Mouse (Mus musculus) retina, adult 2 months (tissue): Measurements from ENCODE around the gene Mfap5.
A peak's percentile ranks its signal among the peaks of the same experiment; 100 is the strongest.
"Not testable (repeated sequence)": the region's sequence is repeated elsewhere in the genome, so short reads cannot be mapped to it uniquely, and the experiment has no call there.

ENCODE experiments used
- DNase-seq: peaks from one replicate; pipeline ENCODE4 v3.0.0-alpha.2; 2012; ENCODE audit warnings: low read depth, low spot score

Gene Mfap5

DNA sequence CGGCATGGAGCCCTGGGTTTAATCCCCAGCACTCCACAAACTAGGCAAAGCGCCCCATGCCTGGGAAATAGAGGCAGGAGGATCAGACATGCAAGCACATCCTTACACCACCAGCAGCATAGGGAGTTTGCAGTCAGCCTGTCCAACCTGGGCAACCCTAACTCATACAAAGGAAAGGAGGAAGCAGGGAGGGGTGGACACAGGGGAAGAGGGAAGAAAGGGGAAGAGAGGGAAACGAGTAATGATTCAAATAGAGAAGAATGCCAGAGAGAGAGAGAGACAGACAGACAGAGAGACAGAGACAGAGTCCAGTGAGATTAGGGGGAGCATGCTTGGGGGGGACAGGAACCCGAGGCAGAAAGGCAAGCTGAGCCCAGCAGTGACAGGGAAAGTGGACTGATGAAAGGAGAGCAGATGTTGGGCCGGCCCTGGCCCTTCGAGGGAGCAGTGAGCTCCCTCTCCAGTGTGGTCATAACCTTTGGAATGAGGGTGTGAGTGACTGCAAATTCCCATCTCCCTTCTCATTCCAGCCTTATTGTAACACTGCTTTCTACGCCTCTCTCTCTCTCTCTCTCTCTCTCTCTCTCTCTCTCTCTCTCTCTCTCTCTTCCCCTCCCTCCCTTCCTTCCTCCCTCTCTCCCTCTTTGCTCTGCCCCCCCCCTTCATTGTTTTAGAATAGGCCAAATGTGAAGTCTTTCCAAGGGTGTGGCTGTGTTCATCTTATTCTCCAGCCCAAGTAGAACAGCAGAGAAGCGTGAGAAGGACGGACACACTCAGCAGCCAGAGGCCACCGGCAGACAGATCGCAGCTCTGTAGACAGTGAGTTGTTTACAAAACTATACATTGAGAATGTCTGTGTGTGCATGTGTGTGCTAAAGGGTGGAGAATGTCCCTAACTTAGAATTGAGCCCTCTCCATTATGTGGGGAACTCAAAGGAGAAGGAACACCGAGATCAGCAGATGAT is 7.6 kb downstream of the Mfap5 start:
- DNase-seq: no peak

DNA sequence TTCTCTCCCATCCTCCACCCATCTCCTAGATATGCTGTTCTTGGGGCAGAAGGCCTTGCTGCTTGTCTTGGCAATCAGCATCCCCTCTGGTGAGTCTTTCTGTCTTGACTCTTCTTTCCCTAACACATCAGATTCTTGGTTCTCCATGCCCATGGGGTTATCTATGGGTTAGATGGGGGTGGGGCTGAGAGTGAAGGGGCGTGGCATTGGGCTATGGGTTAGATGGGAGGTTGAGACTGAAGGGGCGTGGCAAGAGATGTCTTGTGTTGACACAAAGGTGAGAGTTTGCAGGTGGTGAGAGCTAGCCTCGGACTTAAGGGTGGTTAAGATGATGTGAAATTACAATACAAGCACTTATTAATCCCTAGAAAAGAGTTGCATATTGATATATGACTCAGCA is 8.7 kb downstream of the Mfap5 start:
- DNase-seq: no peak

DNA sequence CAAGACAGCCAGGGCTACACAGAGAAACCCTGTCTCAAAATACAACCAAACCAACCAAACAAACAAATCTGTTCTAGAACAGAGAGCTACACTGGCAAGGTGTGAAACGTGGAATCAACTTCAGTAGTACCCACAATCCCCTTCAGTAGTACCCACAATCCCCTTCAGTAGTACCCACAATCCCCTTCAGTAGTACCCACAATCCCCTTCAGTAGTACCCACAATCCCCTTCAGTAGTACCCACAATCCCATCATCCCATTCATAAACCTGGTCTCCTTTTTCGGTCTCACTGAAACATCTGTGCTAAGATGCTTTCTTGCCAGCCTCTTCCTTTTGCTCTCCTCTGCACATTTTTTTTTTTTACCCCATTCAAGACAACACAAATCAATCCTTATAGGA is 10.1 kb downstream of the Mfap5 start:
- not testable (repeated sequence) for DNase-seq

DNA sequence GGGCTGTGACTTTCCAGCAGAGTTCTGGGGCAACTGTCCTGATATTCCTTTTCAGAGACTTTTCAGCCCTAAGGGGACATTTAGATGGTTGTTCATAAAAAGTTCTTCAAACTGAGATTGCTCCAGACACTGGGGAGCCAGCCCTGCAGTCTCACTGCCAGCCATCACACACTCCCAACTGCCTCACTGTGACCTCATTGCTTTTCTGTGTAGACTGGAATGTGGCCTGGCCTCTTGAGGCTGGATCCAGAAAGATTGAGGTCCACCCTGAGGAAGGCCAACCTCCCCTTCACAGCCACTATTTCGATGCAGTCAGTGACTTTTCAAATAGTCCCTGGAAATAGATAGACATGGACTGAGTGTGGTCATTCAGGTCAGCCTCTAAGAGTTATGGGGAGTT is 12.0 kb downstream of the Mfap5 start:
- DNase-seq: no peak

DNA sequence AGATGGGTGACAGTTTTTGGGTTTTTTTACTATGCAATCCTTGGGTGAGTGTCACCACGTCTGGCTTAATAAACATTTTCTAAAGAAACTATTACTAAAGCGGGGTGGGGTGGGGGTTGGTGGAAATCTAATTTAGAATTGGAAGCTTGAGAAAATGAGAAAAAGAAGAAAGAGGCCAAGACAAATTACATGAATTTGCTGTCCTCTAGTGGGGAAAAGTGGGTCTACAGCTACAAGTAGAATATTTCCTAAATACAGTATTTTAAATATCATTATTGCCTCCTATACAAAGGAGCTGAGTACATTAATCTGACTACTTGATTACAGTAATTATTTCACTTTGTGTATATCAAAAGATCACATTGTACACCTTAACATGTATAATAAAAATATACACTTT is 13.7 kb downstream of the Mfap5 start:
- DNase-seq: no peak

DNA sequence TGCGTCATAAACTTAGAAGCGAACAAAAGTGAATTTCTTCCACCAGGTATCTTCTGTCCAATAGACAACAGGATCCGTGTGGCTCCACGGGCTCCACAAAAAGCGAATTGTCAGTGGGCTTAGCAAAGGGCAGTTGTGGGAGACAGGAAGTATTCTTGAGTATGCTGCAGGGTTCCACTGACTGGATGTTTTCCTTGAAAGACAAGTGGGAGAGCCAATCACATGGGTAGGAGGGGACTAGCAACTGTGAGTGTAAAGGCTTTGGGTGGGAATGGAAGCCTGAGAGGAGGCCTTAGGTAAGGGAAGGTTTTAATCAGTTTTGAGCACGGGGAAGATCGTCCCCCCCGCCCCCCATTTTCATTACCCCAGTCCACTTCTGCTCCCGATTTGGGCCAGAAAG is 16.9 kb downstream of the Mfap5 start:
- DNase-seq: no peak

DNA sequence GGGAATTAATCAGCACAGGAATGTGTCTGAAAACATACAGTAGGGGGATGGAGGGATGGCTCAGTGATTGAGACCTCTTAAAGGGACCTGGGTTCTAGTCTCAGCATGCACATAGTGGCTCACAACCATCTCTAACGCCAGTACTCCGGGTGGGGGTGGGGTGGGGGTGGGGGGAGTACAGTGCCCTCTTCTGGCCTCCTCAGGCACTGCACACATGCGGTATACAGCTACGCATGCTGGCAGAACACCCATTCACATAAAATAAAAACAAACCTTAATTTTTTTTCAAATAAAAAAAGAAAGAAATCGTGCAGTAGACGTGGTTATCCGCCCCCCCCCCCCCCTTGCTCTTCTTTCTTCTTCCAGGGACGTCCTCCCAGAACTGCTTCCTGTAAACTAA is 17.6 kb downstream of the Mfap5 start:
- DNase-seq: no peak

DNA sequence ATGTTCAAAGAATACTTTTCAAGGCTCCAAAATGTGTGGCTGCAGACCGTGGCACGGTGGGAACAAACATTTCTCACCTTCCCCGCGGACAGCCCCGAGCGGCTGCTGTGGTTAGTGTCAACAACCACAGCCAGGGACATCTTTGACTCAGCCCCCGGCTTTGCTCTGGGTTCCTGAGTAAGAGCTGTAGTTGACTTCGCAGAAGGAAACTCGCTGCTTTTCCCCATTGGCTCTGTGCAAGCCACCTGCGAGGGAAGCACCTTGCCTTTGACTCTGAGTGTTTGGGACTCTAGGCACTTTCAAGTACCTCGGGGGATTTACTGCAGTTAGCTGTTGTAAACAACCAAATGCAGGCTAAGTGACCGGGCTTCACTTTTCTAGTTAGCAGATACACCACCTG is 22.0 kb downstream of the Mfap5 start:
- DNase-seq: no peak

DNA sequence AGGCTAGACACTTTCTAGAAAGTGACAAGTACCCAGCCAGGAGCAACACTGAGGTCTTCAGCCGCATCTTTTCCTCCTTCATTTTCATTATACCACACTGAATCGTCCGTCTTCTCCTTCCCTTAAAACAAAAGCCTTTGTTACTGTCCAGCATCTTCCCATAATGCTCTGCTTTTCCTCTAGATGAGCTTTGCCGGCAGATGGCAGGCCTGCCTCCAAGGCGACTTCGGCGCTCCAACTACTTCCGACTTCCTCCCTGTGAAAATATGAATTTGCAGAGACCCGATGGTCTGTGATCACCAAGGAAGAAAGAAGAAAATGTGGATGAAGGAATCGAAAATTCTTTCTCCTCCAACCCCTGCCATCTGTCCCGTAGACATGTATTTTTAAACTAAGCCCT is 22.5 kb downstream of the Mfap5 start:
- no peak for DNase-seq

DNA sequence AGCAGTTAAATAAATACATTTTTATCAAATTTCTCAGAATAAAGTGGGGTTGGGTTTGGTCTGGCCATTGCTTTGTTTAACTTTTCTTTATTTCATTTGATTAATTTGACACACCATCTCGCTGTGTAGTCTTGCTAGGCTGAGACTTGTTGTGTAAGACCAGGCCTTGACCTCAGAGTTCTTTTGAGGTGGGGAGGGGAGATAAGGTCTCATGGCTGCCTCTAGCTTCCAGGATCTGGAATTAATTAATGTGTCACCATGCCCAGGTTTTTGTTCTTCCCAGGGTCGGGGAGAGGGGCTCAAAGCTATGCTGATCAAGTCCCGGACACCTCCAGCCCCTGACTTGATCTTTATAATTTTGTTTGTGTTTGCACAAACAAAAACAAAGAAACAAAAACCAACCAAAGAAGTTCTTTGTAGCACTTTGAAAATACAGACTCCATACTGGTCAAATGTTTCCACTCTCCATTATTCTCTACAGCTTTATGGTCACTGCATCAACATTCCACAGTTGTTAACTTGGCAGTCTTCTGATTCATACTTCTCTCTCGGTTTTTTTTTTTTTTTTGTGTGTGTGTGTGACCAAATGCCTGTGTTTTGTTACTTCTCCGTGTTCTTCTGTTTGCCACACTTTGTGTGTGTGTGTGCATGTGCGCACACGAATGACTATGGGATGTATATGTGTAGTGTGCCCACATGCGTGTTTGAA is 26.0 kb downstream of the Mfap5 start:
- DNase-seq: no peak

DNA sequence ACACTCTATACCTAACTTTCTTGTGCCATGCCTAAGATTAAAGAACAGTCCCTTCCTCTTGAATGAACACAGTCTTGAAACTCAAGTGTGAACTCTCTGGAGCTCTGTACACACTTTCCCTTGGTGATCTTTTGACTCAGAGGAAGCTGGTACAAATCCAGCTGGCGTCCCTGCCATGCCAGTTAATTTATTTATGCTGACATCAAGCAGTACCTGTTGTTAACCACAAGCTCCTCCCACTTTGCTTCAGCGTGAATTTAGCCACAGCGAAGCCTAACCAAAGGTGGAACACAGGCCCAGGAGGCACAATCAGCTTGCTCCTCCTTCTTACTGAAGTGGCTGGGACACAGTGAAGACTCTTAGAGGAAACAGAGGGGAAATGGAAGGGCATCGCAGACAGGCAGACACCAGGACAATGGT is 27.2 kb downstream of the Mfap5 start:
- DNase-seq: no peak

DNA sequence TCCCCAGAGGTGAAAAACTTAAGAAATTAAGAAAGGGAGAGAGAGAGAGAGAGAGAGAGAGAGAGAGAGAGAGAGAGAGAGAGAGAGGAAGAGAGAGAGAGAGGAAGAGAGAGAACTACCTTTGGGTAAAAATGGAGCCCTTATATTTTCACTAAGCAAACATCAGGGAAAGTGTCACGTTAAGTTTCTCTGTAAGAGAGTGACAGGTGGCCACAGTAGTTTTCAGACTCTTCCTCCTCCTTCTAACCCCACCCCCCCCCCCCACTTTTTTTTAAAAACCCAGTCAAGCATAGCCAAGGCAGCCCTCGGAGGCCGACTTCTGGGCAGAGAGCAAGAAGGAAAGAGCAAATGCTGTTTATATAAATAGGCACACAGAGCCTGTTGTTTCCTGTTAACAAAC is 28.4 kb downstream of the Mfap5 start:
- no peak for DNase-seq

DNA sequence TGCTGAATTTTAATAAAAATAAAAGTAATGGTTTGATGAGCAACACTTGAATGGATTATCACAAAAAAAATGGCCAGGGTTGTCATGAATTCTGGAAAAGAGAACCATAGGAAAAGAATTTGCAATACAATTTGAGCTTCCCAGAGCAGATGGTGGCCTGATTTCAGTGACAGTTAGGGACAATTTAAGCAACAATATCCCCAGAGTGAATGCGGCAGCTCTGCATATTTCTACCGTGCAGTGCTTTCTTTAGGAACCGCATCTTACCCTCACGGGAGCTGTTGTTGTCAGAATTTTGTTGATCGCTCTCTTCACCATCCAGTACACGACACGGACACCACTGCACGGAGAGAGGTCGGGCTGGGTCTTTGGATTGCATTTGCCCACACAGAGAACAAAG is 33.9 kb downstream of the Mfap5 start:
- DNase-seq: no peak

DNA sequence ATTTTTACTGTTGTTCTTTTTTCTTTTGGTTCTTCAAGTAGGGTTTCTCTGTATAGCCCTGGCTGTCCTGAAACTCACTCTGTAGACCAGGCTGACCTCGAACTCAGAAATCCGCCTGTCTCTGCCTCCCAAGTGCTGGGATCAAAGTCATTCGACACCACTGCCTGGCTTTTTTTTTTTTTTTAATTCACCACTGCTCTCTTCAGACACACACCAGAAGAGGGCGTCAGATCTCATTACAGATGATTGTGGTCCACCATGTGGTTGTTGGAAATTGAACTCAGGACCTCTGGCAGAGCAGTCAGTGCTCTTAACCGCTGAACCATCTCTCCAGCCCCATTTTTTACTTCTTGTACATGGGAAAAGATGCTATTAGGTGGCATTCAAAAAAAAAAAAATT is 36.8 kb downstream of the Mfap5 start:
- DNase-seq: not testable (repeated sequence)

DNA sequence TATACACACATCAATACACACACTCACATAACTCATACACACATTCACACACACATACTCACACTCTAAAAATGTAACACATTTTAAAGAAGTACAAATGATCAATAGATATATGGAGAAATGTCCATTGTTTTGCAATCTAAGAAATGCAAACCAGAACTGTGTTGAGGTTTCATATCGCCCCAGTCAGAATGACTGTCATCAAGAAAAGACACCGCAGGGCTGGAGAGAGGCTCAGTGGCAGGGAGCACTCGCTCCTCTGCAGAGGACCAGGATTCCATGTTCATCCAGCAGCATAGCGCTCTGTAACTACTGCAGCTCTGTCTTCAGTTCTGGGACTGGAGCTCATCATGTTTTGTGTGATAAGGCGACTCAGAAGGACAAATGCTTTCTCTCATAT is 37.9 kb downstream of the Mfap5 start:
- DNase-seq: no peak

DNA sequence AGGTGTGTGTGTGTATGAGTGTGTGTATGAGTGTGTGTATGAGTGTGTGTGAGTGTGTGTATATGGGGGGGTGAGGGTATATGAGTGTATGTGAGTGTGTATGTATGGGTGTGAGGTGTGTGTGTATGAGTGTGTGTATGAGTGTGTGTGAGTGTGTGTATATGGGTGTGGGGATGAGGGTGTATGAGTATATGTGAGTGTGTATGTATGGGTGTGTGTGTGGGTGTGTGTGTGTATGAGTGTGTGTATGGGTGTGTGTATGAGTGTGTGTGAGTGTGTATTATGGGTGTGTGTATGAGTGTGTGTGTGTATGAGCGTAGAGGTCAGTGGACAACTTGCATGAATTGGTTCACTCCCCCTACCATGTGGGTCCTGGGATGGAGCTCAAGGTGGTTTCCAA is 39.0 kb downstream of the Mfap5 start:
- no peak for DNase-seq

DNA sequence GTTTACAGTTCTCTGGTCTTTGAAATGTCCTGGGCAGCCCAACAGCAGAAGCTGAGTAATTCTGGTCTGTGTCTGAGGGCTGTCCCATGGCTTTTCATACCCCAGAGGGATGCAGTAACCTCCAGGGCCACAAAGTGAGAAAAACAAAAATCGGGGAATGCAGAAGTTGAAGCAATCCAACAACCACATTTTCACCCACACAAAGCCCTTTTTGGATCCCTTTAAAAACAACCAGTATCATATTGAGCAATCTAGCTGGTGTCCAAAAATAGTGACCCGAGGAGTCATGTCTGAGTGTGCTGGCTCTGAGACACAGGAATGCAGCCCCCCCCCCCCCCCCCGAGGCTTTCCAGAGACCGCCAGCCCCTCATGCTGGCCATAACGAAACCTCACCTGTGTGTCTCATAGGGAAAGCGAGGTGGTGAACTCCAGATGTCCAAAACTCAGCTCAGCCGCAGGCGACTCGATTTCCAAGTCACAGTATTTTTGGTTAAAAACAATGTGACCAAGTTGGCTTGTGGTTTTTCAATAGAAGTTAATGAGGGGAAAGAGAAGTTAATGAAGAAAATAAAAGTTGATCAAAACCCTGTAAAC is 39.7 kb downstream of the Mfap5 start:
- no peak for DNase-seq

DNA sequence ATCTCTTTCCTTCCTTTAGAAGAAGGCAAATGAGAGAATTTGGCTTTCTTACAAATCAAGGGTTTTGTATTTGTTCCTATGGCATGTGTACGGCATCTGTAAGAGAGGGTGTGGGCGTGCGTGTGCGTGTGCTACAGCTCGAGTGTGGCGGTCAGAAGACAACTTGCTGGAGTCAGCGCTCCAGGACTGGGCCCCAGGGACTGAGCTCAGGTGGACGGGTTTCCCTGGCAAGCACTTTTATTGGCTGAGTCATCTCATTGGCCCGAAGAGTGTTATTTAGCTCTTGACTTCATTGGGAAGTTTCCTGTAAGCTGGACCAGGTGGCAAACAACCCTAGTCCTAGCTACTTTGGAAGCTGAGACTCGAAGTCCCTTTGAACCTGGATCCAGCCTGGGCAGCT is 40.3 kb downstream of the Mfap5 start:
- no peak for DNase-seq

DNA sequence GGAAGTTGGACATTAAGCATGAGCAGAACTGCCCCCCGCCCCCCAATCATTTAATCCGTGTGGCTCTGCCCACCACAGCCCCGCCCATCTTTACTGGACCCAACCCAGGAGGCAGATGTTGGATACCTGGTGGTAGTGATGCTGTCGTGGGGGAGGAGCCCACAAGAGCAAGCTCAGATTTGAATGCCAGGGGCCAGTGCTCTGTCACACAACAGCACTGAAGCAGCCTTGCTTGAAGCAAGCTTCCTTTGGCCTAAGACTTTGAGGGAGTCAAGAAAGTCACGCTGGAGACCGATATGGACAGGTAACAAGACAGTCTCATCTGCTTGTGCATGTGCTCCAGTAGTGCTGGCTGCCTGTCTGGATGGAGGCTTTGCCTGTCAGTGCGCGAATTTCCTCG is 48.0 kb downstream of the Mfap5 start, which contains the start of gene Aicda:
TSS of gene Aicda (plus strand) at position 196 of the 400 bp plus-strand sequence.
- DNase-seq: no peak

DNA sequence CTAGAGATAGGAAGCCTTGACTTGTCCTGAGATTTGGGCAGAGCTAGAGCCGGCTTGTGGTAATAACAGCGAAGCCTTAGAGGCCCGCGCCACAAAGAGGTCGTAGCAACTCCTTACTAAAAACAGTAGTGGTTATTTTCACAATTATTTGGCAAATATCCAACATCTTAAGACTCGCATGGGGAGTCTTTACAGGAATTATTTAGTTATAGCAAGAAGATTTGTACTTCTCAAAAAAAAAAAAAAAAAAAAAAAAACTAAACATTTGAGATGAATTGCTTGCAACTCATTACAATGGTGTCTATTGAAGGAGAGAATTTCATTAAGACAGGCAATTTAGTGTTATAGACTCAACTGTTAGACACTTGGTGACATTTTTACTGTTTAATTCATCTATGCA is 48.5 kb downstream of the Mfap5 start:
- DNase-seq: no peak

DNA sequence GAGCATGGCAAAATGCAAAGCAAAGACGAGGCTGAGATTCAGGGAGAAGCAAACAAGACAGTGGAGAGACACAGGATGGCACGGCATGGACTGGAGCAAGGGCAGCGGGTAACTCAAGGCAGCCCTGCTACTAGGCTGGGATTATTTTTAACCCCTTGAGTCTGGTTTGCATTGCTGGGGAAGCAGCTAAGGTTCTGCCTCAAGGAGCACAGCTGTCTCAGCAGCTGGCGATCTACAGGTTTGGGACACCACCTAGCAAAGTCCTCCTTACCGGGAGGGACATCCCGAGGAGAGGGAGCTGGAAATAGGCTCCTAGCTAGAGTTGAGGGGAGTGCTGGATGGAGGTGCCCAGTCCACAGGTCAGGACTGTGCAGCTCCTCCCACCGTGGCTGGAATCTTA is 49.6 kb downstream of the Mfap5 start:
- DNase-seq: no peak

DNA sequence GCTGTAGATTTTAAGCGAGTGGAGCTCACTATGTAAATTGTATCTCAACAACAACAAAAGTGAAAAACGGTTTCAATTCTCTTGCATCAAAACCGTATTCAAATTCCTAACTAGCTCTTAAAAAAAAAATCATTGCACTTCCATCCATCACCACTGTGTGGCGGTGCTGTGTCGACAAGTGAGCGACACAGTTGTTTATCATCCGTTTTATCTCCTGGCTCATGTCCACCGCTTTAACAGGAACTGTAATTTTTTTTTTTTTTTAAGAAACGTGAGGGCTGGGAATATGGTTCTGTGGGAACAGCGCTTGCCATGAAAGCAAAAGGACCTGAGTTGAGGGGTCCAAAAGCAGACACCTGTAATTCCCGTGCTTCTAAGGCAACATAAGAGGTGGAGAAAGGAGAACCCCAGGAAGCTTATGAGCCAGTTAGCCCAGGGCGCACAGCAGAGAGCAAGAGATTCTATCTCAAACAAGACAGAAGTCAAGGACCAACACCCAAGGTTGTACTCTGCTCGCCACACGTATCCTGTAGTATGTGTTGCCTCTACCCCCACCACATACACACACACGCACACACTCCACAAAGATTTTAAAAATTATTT is 51.4 kb downstream of the Mfap5 start:
- DNase-seq: peak; percentile 50
